Mouse (Mus musculus): ENCODE results near the gene Cacna1f. TPM values are rescaled to one million over a fixed set of nuclear protein-coding genes. Genes with fewer than 3 reads are reported as not detected.

Gene Cacna1f
- polyA plus RNA-seq, 1 experiment from 2014 or later, result 0.04 TPM

- 13% methylated on average over 37 of the region's 42 CpGs for WGBS (ENCODE audit: insufficient replicate concordance)
- H3K4me3 ChIP-seq, result peak within 1 kb of the TSS; percentile 39
- H3K36me3 ChIP-seq, result no peaks in the 10 kb centered on the region
- 0 out of 2 replicates have a peak within 1 kb of the TSS, but pooled peaks have one; percentile 27 for H3K9ac ChIP-seq
- peak; percentile 88 for ATAC-seq
- H3K27me3 ChIP-seq (replicated peaks), result peaks cover 35% of the 10 kb centered on the region
- no peaks in the 10 kb centered on the region for H3K9me3 ChIP-seq (replicated peaks)
- peak within 1 kb of the TSS; percentile 66 for H3K4me2 ChIP-seq
- H3K27ac ChIP-seq, result no peak within 1 kb of the TSS
- peaks cover 18% of the 10 kb centered on the region for H3K4me1 ChIP-seq
Measured at GRCm38 (mm10) chrX:7638401-7639091, 31.7 kb downstream of the Cacna1f start, which contains the start of gene Syp. Gene Syp (plus strand): TSS chrX:7638471.

GRCm38 (mm10) chrX:7639536-7640325 is 32.8 kb downstream of the Cacna1f start:
- Histone ChIP-seq H3K27me3 (replicated peaks) (peaks cover 39% of the 10 kb centered on the region), H3K27ac (no peak overlapping the region), H3K9ac (no peak overlapping the region), H3K4me2 (no peak overlapping the region), H3K9me3 (replicated peaks) (no peaks in the 10 kb centered on the region), H3K4me1 (peaks cover 18% of the 10 kb centered on the region), H3K36me3 (no peaks in the 10 kb centered on the region), H3K4me3 (no peak overlapping the region)
- WGBS (ENCODE audit: insufficient replicate concordance), result 18% methylated on average over 13 of the region's 13 CpGs
- ATAC-seq, result no peak

- H3K4me3 ChIP-seq, result no peak overlapping the region
- peak; percentile 42 for ATAC-seq
- no peaks in the 10 kb centered on the region for H3K36me3 ChIP-seq
- no peaks in the 10 kb centered on the region for H3K9me3 ChIP-seq (replicated peaks)
- no peak overlapping the region for H3K9ac ChIP-seq
- peaks cover 18% of the 10 kb centered on the region for H3K4me1 ChIP-seq
- H3K27me3 ChIP-seq (replicated peaks), result peaks cover 39% of the 10 kb centered on the region
- WGBS (ENCODE audit: insufficient replicate concordance), result 24% methylated on average over 10 of the region's 12 CpGs
- no peak overlapping the region for H3K27ac ChIP-seq
- peak overlapping the region; percentile 22 for H3K4me2 ChIP-seq
Measured at GRCm38 (mm10) chrX:7640785-7641184, 33.9 kb downstream of the Cacna1f start.

GRCm38 (mm10) chrX:7645349-7645748 is 38.5 kb downstream of the Cacna1f start:
- no peaks in the 10 kb centered on the region for H3K9me3 ChIP-seq (replicated peaks)
- no peak for ATAC-seq
- H3K4me3 ChIP-seq, result no peak overlapping the region
- H3K9ac ChIP-seq, result no peak overlapping the region
- peaks cover 24% of the 10 kb centered on the region for H3K27me3 ChIP-seq (replicated peaks)
- no peaks in the 10 kb centered on the region for H3K36me3 ChIP-seq
- H3K27ac ChIP-seq, result no peak overlapping the region
- peaks cover 21% of the 10 kb centered on the region for H3K4me1 ChIP-seq
- no peak overlapping the region for H3K4me2 ChIP-seq
- 5% methylated on average over 5 of the region's 5 CpGs for WGBS (ENCODE audit: insufficient replicate concordance)

GRCm38 (mm10) chrX:7648671-7649304 is 41.9 kb downstream of the Cacna1f start:
- Histone ChIP-seq H3K36me3 (no peaks in the 10 kb centered on the region), H3K4me3 (peak overlapping the region; percentile 59), H3K27me3 (replicated peaks) (peaks cover 2% of the 10 kb centered on the region; the same call in 1 of the 2 replicates), H3K9ac (peak overlapping the region; percentile 75), H3K4me1 (peaks cover 13% of the 10 kb centered on the region), H3K4me2 (peak overlapping the region; percentile 71), H3K9me3 (replicated peaks) (no peaks in the 10 kb centered on the region), H3K27ac (peak overlapping the region; percentile 89)
- peak; percentile 95 for ATAC-seq
- 11% methylated on average over 25 of the region's 25 CpGs for WGBS (ENCODE audit: insufficient replicate concordance)

- Histone ChIP-seq H3K27ac (no peak within 1 kb of the TSS), H3K4me2 (peak within 1 kb of the TSS; percentile 67), H3K36me3 (no peaks in the 10 kb centered on the region), H3K9ac (peak within 1 kb of the TSS; percentile 64), H3K27me3 (replicated peaks) (no peaks in the 10 kb centered on the region), H3K9me3 (replicated peaks) (no peaks in the 10 kb centered on the region), H3K4me3 (peak within 1 kb of the TSS; percentile 54), H3K4me1 (peaks cover 12% of the 10 kb centered on the region; the same call in 1 of the 2 replicates)
- ATAC-seq, result peak; percentile 68
- 23% methylated on average over 26 of the region's 26 CpGs for WGBS (ENCODE audit: insufficient replicate concordance)
Measured at GRCm38 (mm10) chrX:7657221-7657639, 50.3 kb downstream of the Cacna1f start, which contains the start of gene Prickle3. Gene Prickle3 (plus strand): TSS chrX:7657260.

GRCm38 (mm10) chrX:7658031-7658784 is 51.3 kb downstream of the Cacna1f start:
- H3K27me3 ChIP-seq (replicated peaks), result no peaks in the 10 kb centered on the region
- H3K4me3 ChIP-seq, result peak overlapping the region; percentile 54
- ATAC-seq, result 0 out of 2 replicates have a peak, but pooled peaks have one; percentile 27
- no peaks in the 10 kb centered on the region for H3K36me3 ChIP-seq
- peak overlapping the region; percentile 67 for H3K4me2 ChIP-seq
- no peak overlapping the region for H3K9ac ChIP-seq
- peaks cover 12% of the 10 kb centered on the region; the same call in 1 of the 2 replicates for H3K4me1 ChIP-seq
- no peaks in the 10 kb centered on the region for H3K9me3 ChIP-seq (replicated peaks)
- 19% methylated on average over 15 of the region's 15 CpGs for WGBS (ENCODE audit: insufficient replicate concordance)
- H3K27ac ChIP-seq, result no peak overlapping the region

GRCm38 (mm10) chrX:7658785-7659589 is 52.1 kb downstream of the Cacna1f start:
- no peak overlapping the region; the same call in 1 of the 2 replicates for H3K4me3 ChIP-seq
- no peak for ATAC-seq
- no peaks in the 10 kb centered on the region for H3K27me3 ChIP-seq (replicated peaks)
- H3K4me1 ChIP-seq, result peaks cover 12% of the 10 kb centered on the region; the same call in 1 of the 2 replicates
- WGBS (ENCODE audit: insufficient replicate concordance), result 66% methylated on average over 11 of the region's 11 CpGs
- H3K4me2 ChIP-seq, result peak overlapping the region; percentile 67; the same call in 1 of the 2 replicates
- no peak overlapping the region for H3K27ac ChIP-seq
- no peak overlapping the region for H3K9ac ChIP-seq
- H3K9me3 ChIP-seq (replicated peaks), result no peaks in the 10 kb centered on the region
- H3K36me3 ChIP-seq, result 0 out of 2 replicates have a peak, but pooled peaks cover 2% of the 10 kb centered on the region

- H3K4me2 ChIP-seq, result no peak overlapping the region
- H3K4me3 ChIP-seq, result no peak overlapping the region
- ATAC-seq, result no peak
- H3K27me3 ChIP-seq (replicated peaks), result no peaks in the 10 kb centered on the region
- peaks cover 12% of the 10 kb centered on the region; the same call in 1 of the 2 replicates for H3K4me1 ChIP-seq
- no peak overlapping the region for H3K9ac ChIP-seq
- H3K36me3 ChIP-seq, result 0 out of 2 replicates have a peak, but pooled peaks cover 4% of the 10 kb centered on the region
- H3K9me3 ChIP-seq (replicated peaks), result no peaks in the 10 kb centered on the region
- 69% methylated on average over 4 of the region's 4 CpGs for WGBS (ENCODE audit: insufficient replicate concordance)
- H3K27ac ChIP-seq, result no peak overlapping the region
Measured at GRCm38 (mm10) chrX:7661086-7661485, 54.2 kb downstream of the Cacna1f start.

GRCm38 (mm10) chrX:7662936-7663335 is 56.1 kb downstream of the Cacna1f start:
- Histone ChIP-seq H3K4me1 (peaks cover 6% of the 10 kb centered on the region; the same call in 1 of the 2 replicates), H3K27me3 (replicated peaks) (no peaks in the 10 kb centered on the region), H3K9ac (no peak overlapping the region), H3K4me2 (no peak overlapping the region), H3K36me3 (peaks cover 9% of the 10 kb centered on the region), H3K4me3 (no peak overlapping the region), H3K27ac (no peak overlapping the region), H3K9me3 (replicated peaks) (no peaks in the 10 kb centered on the region)
- WGBS (ENCODE audit: insufficient replicate concordance), result 51% methylated on average over 3 of the region's 3 CpGs
- ATAC-seq, result no peak
